Mouse (Mus musculus): Measurements from ENCODE around the gene Idh2. TPM values are rescaled to one million over a fixed set of nuclear protein-coding genes. Genes with fewer than 3 reads are reported as not detected.

Idh2 gene
- polyA plus RNA-seq, 2 experiments: 457 to 595 TPM

- no peaks in the 10 kb centered on the region for H3K27me3 ChIP-seq (ENCODE audit: control insufficient read depth, insufficient read depth, low read length)
- DNase-seq (ENCODE audit: low spot score): peak; percentile 41
- no peaks in the 10 kb centered on the region for H3K9me3 ChIP-seq (ENCODE audit: control insufficient read depth, low read length)
- H3K9ac ChIP-seq (ENCODE audit: low read depth, low read length, severe bottlenecking): no peak overlapping the region
- TF ChIP-seq POLR2A (IDR thresholded peaks at IDR 0.05; ENCODE audit: borderline replicate concordance, extremely low read depth, insufficient read depth, insufficient read length): no peak
- no peak overlapping the region for H3K4me2 ChIP-seq (replicated peaks; ENCODE audit: low read depth, low read length, severe bottlenecking)
- peaks cover 90% of the 10 kb centered on the region for H3K36me3 ChIP-seq (ENCODE audit: control insufficient read depth, insufficient read depth, low read length)
- H3K27ac ChIP-seq (replicated peaks; ENCODE audit: low read depth, low read length): no peak overlapping the region
- no peak for ATAC-seq (ENCODE audit: low FRiP score, low read depth)
- H3K4me3 ChIP-seq (replicated peaks; ENCODE audit: low read length): no peak overlapping the region
- H3K4me1 ChIP-seq (ENCODE audit: control insufficient read depth, insufficient read depth, low read length): no peaks in the 10 kb centered on the region
- WGBS: 69% methylated on average over 9 of the region's 9 CpGs
Observed at GRCm38 (mm10) chr7:80092351-80093046, 22.7 kb downstream of the Idh2 start.

GRCm38 (mm10) chr7:80091866-80092210, 23.4 kb downstream of the Idh2 start:
- H3K27ac ChIP-seq (replicated peaks; ENCODE audit: low read depth, low read length): no peak overlapping the region
- 79% methylated on average over 4 of the region's 4 CpGs for WGBS
- no peak overlapping the region for H3K9ac ChIP-seq (ENCODE audit: low read depth, low read length, severe bottlenecking)
- ATAC-seq (ENCODE audit: low FRiP score, low read depth): no peak
- H3K4me2 ChIP-seq (replicated peaks; ENCODE audit: low read depth, low read length, severe bottlenecking): no peak overlapping the region
- no peak for DNase-seq (ENCODE audit: low spot score)
- no peak for TF ChIP-seq POLR2A (IDR thresholded peaks at IDR 0.05; ENCODE audit: borderline replicate concordance, extremely low read depth, insufficient read depth, insufficient read length)
- H3K4me3 ChIP-seq (replicated peaks; ENCODE audit: low read length): no peak overlapping the region
- H3K9me3 ChIP-seq (ENCODE audit: control insufficient read depth, low read length): no peaks in the 10 kb centered on the region
- no peaks in the 10 kb centered on the region for H3K27me3 ChIP-seq (ENCODE audit: control insufficient read depth, insufficient read depth, low read length)
- H3K36me3 ChIP-seq (ENCODE audit: control insufficient read depth, insufficient read depth, low read length): peaks cover 90% of the 10 kb centered on the region
- no peaks in the 10 kb centered on the region for H3K4me1 ChIP-seq (ENCODE audit: control insufficient read depth, insufficient read depth, low read length)

- Histone ChIP-seq H3K4me2 (replicated peaks; ENCODE audit: low read depth, low read length, severe bottlenecking) (no peak overlapping the region), H3K9ac (ENCODE audit: low read depth, low read length, severe bottlenecking) (no peak overlapping the region), H3K9me3 (ENCODE audit: control insufficient read depth, low read length) (no peaks in the 10 kb centered on the region), H3K36me3 (ENCODE audit: control insufficient read depth, insufficient read depth, low read length) (peaks cover 90% of the 10 kb centered on the region), H3K27me3 (ENCODE audit: control insufficient read depth, insufficient read depth, low read length) (no peaks in the 10 kb centered on the region), H3K4me3 (replicated peaks; ENCODE audit: low read length) (no peak overlapping the region), H3K27ac (replicated peaks; ENCODE audit: low read depth, low read length) (no peak overlapping the region), H3K4me1 (ENCODE audit: control insufficient read depth, insufficient read depth, low read length) (no peaks in the 10 kb centered on the region)
- ATAC-seq (ENCODE audit: low FRiP score, low read depth) (no peak), DNase-seq (ENCODE audit: low spot score) (no peak)
- no peak for TF ChIP-seq POLR2A (IDR thresholded peaks at IDR 0.05; ENCODE audit: borderline replicate concordance, extremely low read depth, insufficient read depth, insufficient read length)
- 62% methylated on average over 13 of the region's 13 CpGs for WGBS
Observed at GRCm38 (mm10) chr7:80091004-80091865, 24.0 kb downstream of the Idh2 start.

GRCm38 (mm10) chr7:80090191-80091003, 24.8 kb downstream of the Idh2 start:
- H3K9ac ChIP-seq (ENCODE audit: low read depth, low read length, severe bottlenecking): no peak overlapping the region
- 87% methylated on average over 18 of the region's 18 CpGs for WGBS
- H3K36me3 ChIP-seq (ENCODE audit: control insufficient read depth, insufficient read depth, low read length): peaks cover 87% of the 10 kb centered on the region
- DNase-seq (ENCODE audit: low spot score): no peak
- TF ChIP-seq POLR2A (IDR thresholded peaks at IDR 0.05; ENCODE audit: borderline replicate concordance, extremely low read depth, insufficient read depth, insufficient read length): no peak
- no peaks in the 10 kb centered on the region for H3K4me1 ChIP-seq (ENCODE audit: control insufficient read depth, insufficient read depth, low read length)
- H3K27ac ChIP-seq (replicated peaks; ENCODE audit: low read depth, low read length): no peak overlapping the region
- H3K27me3 ChIP-seq (ENCODE audit: control insufficient read depth, insufficient read depth, low read length): no peaks in the 10 kb centered on the region
- ATAC-seq (ENCODE audit: low FRiP score, low read depth): no peak
- H3K9me3 ChIP-seq (ENCODE audit: control insufficient read depth, low read length): no peaks in the 10 kb centered on the region
- H3K4me3 ChIP-seq (replicated peaks; ENCODE audit: low read length): no peak overlapping the region
- no peak overlapping the region for H3K4me2 ChIP-seq (replicated peaks; ENCODE audit: low read depth, low read length, severe bottlenecking)

- Histone ChIP-seq H3K4me3 (replicated peaks; ENCODE audit: low read length) (no peak overlapping the region), H3K27me3 (ENCODE audit: control insufficient read depth, insufficient read depth, low read length) (no peaks in the 10 kb centered on the region), H3K27ac (replicated peaks; ENCODE audit: low read depth, low read length) (no peak overlapping the region), H3K9me3 (ENCODE audit: control insufficient read depth, low read length) (no peaks in the 10 kb centered on the region), H3K36me3 (ENCODE audit: control insufficient read depth, insufficient read depth, low read length) (peaks cover 70% of the 10 kb centered on the region), H3K4me1 (ENCODE audit: control insufficient read depth, insufficient read depth, low read length) (no peaks in the 10 kb centered on the region), H3K9ac (ENCODE audit: low read depth, low read length, severe bottlenecking) (no peak overlapping the region), H3K4me2 (replicated peaks; ENCODE audit: low read depth, low read length, severe bottlenecking) (no peak overlapping the region)
- no peak for ATAC-seq (ENCODE audit: low FRiP score, low read depth)
- DNase-seq (ENCODE audit: low spot score): no peak
- 85% methylated on average over 9 of the region's 9 CpGs for WGBS
- TF ChIP-seq POLR2A (IDR thresholded peaks at IDR 0.05; ENCODE audit: borderline replicate concordance, extremely low read depth, insufficient read depth, insufficient read length): no peak
Observed at GRCm38 (mm10) chr7:80088191-80088590, 27.0 kb downstream of the Idh2 start.

Data from limb, embryonic 14.5 days (tissue).